Mouse (Mus musculus): Measurements from ENCODE around the gene Cep170b.

- TF ChIP-seq CEBPB (IDR thresholded peaks at IDR 0.05; ENCODE audit: insufficient read depth, poor library complexity, severe bottlenecking), result no peak
- no peak for TF ChIP-seq POLR2A (IDR thresholded peaks at IDR 0.05; ENCODE audit: insufficient read length, low read depth)
- TF ChIP-seq POLR2AphosphoS2 (IDR thresholded peaks at IDR 0.05; ENCODE audit: insufficient read length, low read depth), result no peak
- TF ChIP-seq TCF3 (IDR thresholded peaks at IDR 0.05; ENCODE audit: insufficient read length, low read depth), result no peak
- no peak for TF ChIP-seq USF1 (IDR thresholded peaks at IDR 0.05; ENCODE audit: low read depth)
- no peak for TF ChIP-seq MAX (IDR thresholded peaks at IDR 0.05; ENCODE audit: low read depth)
- TF ChIP-seq E2F4 (IDR thresholded peaks at IDR 0.05; ENCODE audit: insufficient read depth), result no peak
- TF ChIP-seq MYOG (IDR thresholded peaks at IDR 0.05; ENCODE audit: control insufficient read depth in 1 of 3, insufficient read depth in 1 of 3, insufficient read length in 2 of 3, low read depth in 2 of 3), result no peak
- TF ChIP-seq TCF12 (IDR thresholded peaks at IDR 0.05; ENCODE audit: insufficient read depth, poor library complexity, severe bottlenecking), result no peak
- TF ChIP-seq SRF (IDR thresholded peaks at IDR 0.05; ENCODE audit: control insufficient read depth, insufficient read length, low read depth), result no peak
These were observed 74.1 kb downstream of the Cep170b start for GRCm38 (mm10) chr12:112794356-112794816.

All from myocyte (in vitro differentiated cells).